Comparison of ENCODE assay signal across 30 mouse cellular contexts in genomic region chr9:27964902-27965550, GRCm38 (mm10).
DNase-seq lines count a peak whose midpoint lies in the region; ATAC-seq and TF ChIP-seq lines count a peak whose summit lies in the region.
"Had no signal": no experiment of that assay in that cellular context is flagged by ENCODE, and none has a peak within 500 bp of the region (broad histone marks: within the 10 kb centered on the region; RNA-seq: fewer than 3 reads in every experiment).

No protein-coding gene starts in this region.

- TF ChIP-seq CTCF in hindbrain, postnatal 0 days (IDR thresholded peaks at IDR 0.05; ENCODE audit: low read depth), result no peak
- no peak for TF ChIP-seq CTCF in stomach, postnatal 0 days (IDR thresholded peaks at IDR 0.05; ENCODE audit: low read depth)

- H3K4me2 ChIP-seq in hindbrain, postnatal 0 days (ENCODE audit: low read depth, low read length), result no peak overlapping the region
- H3K4me2 ChIP-seq in stomach, postnatal 0 days (replicated peaks; ENCODE audit: low read depth), result no peak overlapping the region
- H3K4me2 ChIP-seq: embryonic facial prominence, embryonic 12.5 days; intestine, embryonic 15.5 days; limb, embryonic 12.5 days; liver, embryonic 15.5 days; lung, embryonic 15.5 days; midbrain, embryonic 11.5 days; neural tube, embryonic 12.5 days; stomach, embryonic 15.5 days had no signal

- no peak overlapping the region for H3K4me3 ChIP-seq in hindbrain, postnatal 0 days (ENCODE audit: low read length)
- H3K4me3 ChIP-seq in hindbrain, embryonic 10.5 days, result no peak overlapping the region
- H3K4me3 ChIP-seq in stomach, postnatal 0 days (ENCODE audit: low read depth, low read length), result no peak overlapping the region
- H3K4me3 ChIP-seq: embryonic facial prominence, embryonic 12.5 days; intestine, embryonic 15.5 days; limb, embryonic 12.5 days; liver, embryonic 15.5 days; lung, embryonic 15.5 days; myocyte; neural tube, embryonic 12.5 days; stomach, embryonic 15.5 days had no signal

- 65% methylated on average over 10 of the region's 10 CpGs for WGBS in hindbrain, postnatal 0 days
- WGBS in hindbrain, embryonic 10.5 days, result 87% methylated on average over 10 of the region's 10 CpGs
- WGBS in stomach, postnatal 0 days, result 67% methylated on average over 10 of the region's 10 CpGs

- no peak overlapping the region for H3K27ac ChIP-seq in hindbrain, postnatal 0 days
- H3K27ac ChIP-seq in hindbrain, embryonic 10.5 days, result no peak overlapping the region
- H3K27ac ChIP-seq in stomach, postnatal 0 days (replicated peaks), result no peak overlapping the region
- H3K27ac ChIP-seq: embryonic facial prominence, embryonic 12.5 days; intestine, embryonic 15.5 days; limb, embryonic 12.5 days; liver, embryonic 15.5 days; lung, embryonic 15.5 days; neural tube, embryonic 12.5 days; stomach, embryonic 15.5 days had no signal

- no peaks in the 10 kb centered on the region for H3K27me3 ChIP-seq in hindbrain, postnatal 0 days (ENCODE audit: insufficient read depth, low read length)
- H3K27me3 ChIP-seq in hindbrain, embryonic 10.5 days (ENCODE audit: insufficient read depth, poor library complexity, severe bottlenecking), result no peaks in the 10 kb centered on the region
- H3K27me3 ChIP-seq in stomach, postnatal 0 days (ENCODE audit: control insufficient read depth, insufficient read depth, low read length), result no peaks in the 10 kb centered on the region
- H3K27me3 ChIP-seq: embryonic facial prominence, embryonic 12.5 days; intestine, embryonic 15.5 days; limb, embryonic 12.5 days; liver, embryonic 15.5 days; lung, embryonic 15.5 days; neural tube, embryonic 12.5 days; stomach, embryonic 15.5 days had no signal

- peak; percentile 23 for DNase-seq in hindbrain, postnatal 0 days (ENCODE audit: low spot score)
- DNase-seq in hindbrain, embryonic 10.5 days (ENCODE audit: low spot score), result no peak
- peak; percentile 72 for DNase-seq in 3T3-L1 (ENCODE audit: low read depth, low spot score)
- DNase-seq in NIH3T3 (ENCODE audit: low read depth), result peak; percentile 50
- DNase-seq in fibroblast of lung, adult 2 months (ENCODE audit: low read depth), result peak; percentile 36
- DNase-seq in stomach, postnatal 0 days (ENCODE audit: low spot score), result no peak
- DNase-seq in spleen, postnatal 10 days (ENCODE audit: low spot score in 2 of 2), result no peak
- DNase-seq: adrenal gland, adult 8-10 months; cerebellum, adult 11 months; cerebellum, adult 9-10 months; cerebellum, postnatal 36 days; gastrocnemius, postnatal 14 days; heart, postnatal 14 days; kidney, adult 2 months; kidney, postnatal 36 days; thymus, adult 18-20 months; thymus, postnatal 25 days had no signal

- no peak overlapping the region for H3K9ac ChIP-seq in hindbrain, postnatal 0 days (replicated peaks; ENCODE audit: low read length)
- H3K9ac ChIP-seq in stomach, postnatal 0 days (ENCODE audit: low read length), result no peak overlapping the region
- H3K9ac ChIP-seq: embryonic facial prominence, embryonic 12.5 days; intestine, embryonic 15.5 days; limb, embryonic 12.5 days; liver, embryonic 15.5 days; lung, embryonic 15.5 days; neural tube, embryonic 12.5 days; stomach, embryonic 15.5 days had no signal

- H3K9me3 ChIP-seq in hindbrain, postnatal 0 days (ENCODE audit: low read length), result no peaks in the 10 kb centered on the region
- H3K9me3 ChIP-seq in hindbrain, embryonic 10.5 days, result no peaks in the 10 kb centered on the region
- no peaks in the 10 kb centered on the region for H3K9me3 ChIP-seq in stomach, postnatal 0 days (ENCODE audit: control insufficient read depth, low read length)
- H3K9me3 ChIP-seq: embryonic facial prominence, embryonic 12.5 days; G1E; intestine, embryonic 15.5 days; limb, embryonic 12.5 days; liver, embryonic 15.5 days; lung, embryonic 15.5 days; neural tube, embryonic 12.5 days; stomach, embryonic 15.5 days had no signal

- ATAC-seq in hindbrain, postnatal 0 days, result no peak
- ATAC-seq in stomach, postnatal 0 days (ENCODE audit: low FRiP score, low TSS enrichment), result no peak
- ATAC-seq: forebrain, embryonic 16.5 days; hindbrain, embryonic 16.5 days; intestine, embryonic 15.5 days; midbrain, embryonic 16.5 days had no signal

- TF ChIP-seq EP300 in stomach, postnatal 0 days (optimal IDR thresholded peaks at IDR 0.05), result no peak

- H3K4me1 ChIP-seq in hindbrain, postnatal 0 days (ENCODE audit: insufficient read depth, low read length), result 0 out of 2 replicates have a peak, but pooled peaks cover 4% of the 10 kb centered on the region
- no peaks in the 10 kb centered on the region for H3K4me1 ChIP-seq in hindbrain, embryonic 10.5 days (replicated peaks)
- H3K4me1 ChIP-seq in stomach, postnatal 0 days (replicated peaks; ENCODE audit: control insufficient read depth, insufficient read depth), result no peaks in the 10 kb centered on the region
- H3K4me1 ChIP-seq: embryonic facial prominence, embryonic 12.5 days; intestine, embryonic 15.5 days; limb, embryonic 12.5 days; liver, embryonic 15.5 days; neural tube, embryonic 12.5 days; stomach, embryonic 15.5 days had no signal

- no peaks in the 10 kb centered on the region for H3K36me3 ChIP-seq in hindbrain, postnatal 0 days (ENCODE audit: insufficient read depth, low read length)
- H3K36me3 ChIP-seq in hindbrain, embryonic 10.5 days, result no peaks in the 10 kb centered on the region
- H3K36me3 ChIP-seq in stomach, postnatal 0 days (ENCODE audit: control insufficient read depth, insufficient read depth, low read length), result no peaks in the 10 kb centered on the region
- H3K36me3 ChIP-seq: embryonic facial prominence, embryonic 12.5 days; G1E; intestine, embryonic 15.5 days; limb, embryonic 12.5 days; liver, embryonic 15.5 days; lung, embryonic 15.5 days; neural tube, embryonic 12.5 days; stomach, embryonic 15.5 days had no signal

Comparison
In these comparisons a context has a peak if more than half of its experiments do, and no peak if none do; other contexts are left out.
1. DNase-seq: peak in hindbrain, postnatal 0 days (single experiment), 3T3-L1 (single experiment), NIH3T3 (single experiment) and fibroblast of lung, adult 2 months (single experiment); none in hindbrain, embryonic 10.5 days (single experiment), stomach, postnatal 0 days (single experiment) and spleen, postnatal 10 days (0 of 2).